Mouse (Mus musculus) cortical plate, adult 2 months (tissue): ENCODE measurements at regions not wholly inside any gene's neighbourhood (a gene's known extent, or its start where the extent isn't known, plus 50 kb on each side); places are given as distances from the start of the nearest gene placed in this dataset.

Source experiments
- H3K27ac ChIP-seq: fragments of 200-500 bp; 2 replicates; pipeline ENCODE4 v1.5.1; 2012; ENCODE audit warnings: low read length, control low read depth, inconsistent platforms; ENCODE audit not compliant: insufficient read depth
- H3K4me1 ChIP-seq: fragments of 200-500 bp; 2 replicates; pipeline ENCODE4 v1.6.1; 2011; ENCODE audit warnings: low read length; ENCODE audit not compliant: control insufficient read depth, insufficient read depth
- H3K4me3 ChIP-seq: fragments of 200-500 bp; 2 replicates; pipeline ENCODE4 v1.5.1; 2011; ENCODE audit warnings: mild to moderate bottlenecking, low read length, control low read depth; ENCODE audit not compliant: insufficient read depth
- CTCF ChIP-seq: fragments of 200-500 bp; IDR thresholded peaks from 2 replicates; pipeline ENCODE4 v1.5.1; 2011; ENCODE audit warnings: mild to moderate bottlenecking, control low read depth, low read length; ENCODE audit not compliant: insufficient read depth; ENCODE audit errors: extremely low read depth
- POLR2A ChIP-seq: fragments of 200-500 bp; IDR thresholded peaks from 2 replicates; pipeline ENCODE4 v1.6.1; 2011; ENCODE audit warnings: mild to moderate bottlenecking, low read length, control low read depth; ENCODE audit not compliant: insufficient read depth; ENCODE audit errors: extremely low read depth

GRCm38 (mm10) chr13:53910251-53910650, 145.3 kb downstream of the Drd1 start:
- Histone ChIP-seq H3K27ac (no peak overlapping the region), H3K4me3 (no peak overlapping the region), H3K4me1 (no peaks in the 10 kb centered on the region)
- TF ChIP-seq POLR2A (no peak), CTCF (no peak)

GRCm38 (mm10) chr13:53904471-53904870, 151.0 kb downstream of the Drd1 start:
- H3K4me1 ChIP-seq, result 0 out of 2 replicates have a peak, but pooled peaks cover 3% of the 10 kb centered on the region
- TF ChIP-seq POLR2A (no peak), CTCF (no peak)
- H3K27ac ChIP-seq, result no peak overlapping the region
- H3K4me3 ChIP-seq, result no peak overlapping the region

GRCm38 (mm10) chr13:53903626-53904025, 151.9 kb downstream of the Drd1 start:
- no peak for TF ChIP-seq CTCF
- no peak for TF ChIP-seq POLR2A
- Histone ChIP-seq H3K4me3 (no peak overlapping the region), H3K4me1 (peaks cover 3% of the 10 kb centered on the region; the same call in 1 of the 2 replicates), H3K27ac (no peak overlapping the region)

- Histone ChIP-seq H3K27ac (no peak overlapping the region), H3K4me1 (peaks cover 3% of the 10 kb centered on the region), H3K4me3 (no peak overlapping the region)
- TF ChIP-seq POLR2A, result no peak
- no peak for TF ChIP-seq CTCF
Measured at GRCm38 (mm10) chr13:53902831-53903230, 152.7 kb downstream of the Drd1 start.

- TF ChIP-seq CTCF (no peak), POLR2A (no peak)
- Histone ChIP-seq H3K4me1 (peaks cover 3% of the 10 kb centered on the region), H3K4me3 (no peak overlapping the region), H3K27ac (no peak overlapping the region)
Measured at GRCm38 (mm10) chr13:53900406-53901025, 155.0 kb downstream of the Drd1 start.

- Histone ChIP-seq H3K27ac (no peak overlapping the region), H3K4me3 (no peak overlapping the region), H3K4me1 (peaks cover under 1% of the 10 kb centered on the region)
- TF ChIP-seq POLR2A (no peak), CTCF (no peak)
Measured at GRCm38 (mm10) chr13:53898351-53898750, 157.2 kb downstream of the Drd1 start.

- Histone ChIP-seq H3K4me3 (no peak overlapping the region), H3K27ac (no peak overlapping the region), H3K4me1 (no peaks in the 10 kb centered on the region; the same call in none of the 2 replicates)
- TF ChIP-seq CTCF (no peak), POLR2A (no peak)
Measured at GRCm38 (mm10) chr13:53897176-53897575, 158.3 kb downstream of the Drd1 start.

GRCm38 (mm10) chr13:53888411-53888810, 167.1 kb downstream of the Drd1 start:
- Histone ChIP-seq H3K4me1 (no peaks in the 10 kb centered on the region; the same call in 1 of the 2 replicates), H3K27ac (no peak overlapping the region), H3K4me3 (no peak overlapping the region)
- TF ChIP-seq POLR2A, result no peak
- TF ChIP-seq CTCF, result no peak

- Histone ChIP-seq H3K27ac (no peak overlapping the region), H3K4me3 (no peak overlapping the region), H3K4me1 (peaks cover 3% of the 10 kb centered on the region; the same call in 1 of the 2 replicates)
- TF ChIP-seq POLR2A, result no peak
- TF ChIP-seq CTCF, result no peak
Measured at GRCm38 (mm10) chr13:53885756-53886155, 169.7 kb downstream of the Drd1 start.

GRCm38 (mm10) chr13:53883206-53883605, 172.3 kb downstream of the Drd1 start:
- TF ChIP-seq POLR2A (no peak), CTCF (no peak)
- Histone ChIP-seq H3K4me3 (no peak overlapping the region), H3K27ac (no peak overlapping the region), H3K4me1 (peaks cover 3% of the 10 kb centered on the region; the same call in 1 of the 2 replicates)
